In genomic region chr19:30032206-30032605, GRCm38 (mm10) we compare ENCODE assay signal across 9 mouse cellular contexts. TPM values are rescaled to one million over a fixed set of nuclear protein-coding genes. Genes with fewer than 3 reads are reported as not detected.
DNase-seq lines count a peak whose midpoint lies in the region; ATAC-seq lines count a peak whose summit lies in the region.
"Had no signal": no experiment of that assay in that cellular context is flagged by ENCODE, and none has a peak within 500 bp of the region (broad histone marks: within the 10 kb centered on the region; RNA-seq: fewer than 3 reads in every experiment).

No protein-coding gene starts in this region.

- no peaks in the 10 kb centered on the region for H3K9me3 ChIP-seq in heart, embryonic 16.5 days (replicated peaks; ENCODE audit: control insufficient read depth, low read length)
- no peaks in the 10 kb centered on the region for H3K9me3 ChIP-seq in hindbrain, embryonic 14.5 days (ENCODE audit: control insufficient read depth, low read length)
- H3K9me3 ChIP-seq in midbrain, embryonic 14.5 days (ENCODE audit: control insufficient read depth, low read length): no peaks in the 10 kb centered on the region

- H3K36me3 ChIP-seq in heart, embryonic 16.5 days (ENCODE audit: control insufficient read depth, insufficient read depth): no peaks in the 10 kb centered on the region
- no peaks in the 10 kb centered on the region for H3K36me3 ChIP-seq in hindbrain, embryonic 14.5 days (replicated peaks; ENCODE audit: control insufficient read depth, insufficient read depth)
- H3K36me3 ChIP-seq in midbrain, embryonic 14.5 days (ENCODE audit: control insufficient read depth, insufficient read depth, low read length): no peaks in the 10 kb centered on the region

- 68% methylated on average over 3 of the region's 3 CpGs for WGBS in heart, embryonic 16.5 days
- 46% methylated on average over 3 of the region's 3 CpGs for WGBS in hindbrain, embryonic 14.5 days
- 56% methylated on average over 3 of the region's 3 CpGs for WGBS in midbrain, embryonic 14.5 days

- intact Hi-C loops in heart, postnatal 10 days (cut with DNase I): loop anchor here (5.0 kb wide), 2 partner anchors 40 to 220 kb away; partner anchors contain the start of gene Ranbp6

- peak overlapping the region; percentile 89 for H3K4me2 ChIP-seq in heart, embryonic 16.5 days (ENCODE audit: low read depth, low read length)
- H3K4me2 ChIP-seq in hindbrain, embryonic 14.5 days (replicated peaks): peak overlapping the region; percentile 74
- H3K4me2 ChIP-seq in midbrain, embryonic 14.5 days (ENCODE audit: low read length): peak overlapping the region; percentile 80

- H3K27me3 ChIP-seq in heart, embryonic 16.5 days (ENCODE audit: control insufficient read depth, insufficient read depth, low read length): no peaks in the 10 kb centered on the region
- H3K27me3 ChIP-seq in hindbrain, embryonic 14.5 days (ENCODE audit: control insufficient read depth, insufficient read depth, low read length): no peaks in the 10 kb centered on the region
- no peaks in the 10 kb centered on the region for H3K27me3 ChIP-seq in midbrain, embryonic 14.5 days (ENCODE audit: control insufficient read depth, insufficient read depth, low read length)

- ATAC-seq in heart, embryonic 16.5 days (replicated peaks; ENCODE audit: extremely low read depth, insufficient read depth, low FRiP score): no peak
- ATAC-seq in hindbrain, embryonic 14.5 days (ENCODE audit: low FRiP score): no peak
- ATAC-seq in midbrain, embryonic 14.5 days (ENCODE audit: low FRiP score, low TSS enrichment): no peak

- peak overlapping the region; percentile 99 for H3K9ac ChIP-seq in heart, embryonic 16.5 days (ENCODE audit: low read length)
- peak overlapping the region; percentile 96 for H3K9ac ChIP-seq in hindbrain, embryonic 14.5 days
- no peak overlapping the region for H3K9ac ChIP-seq in midbrain, embryonic 14.5 days (replicated peaks; ENCODE audit: low read length)

- no peak for DNase-seq in heart, postnatal 10 days
- DNase-seq in NIH3T3 (ENCODE audit: low read depth): peak; percentile 63
- DNase-seq in hindbrain, embryonic 14.5 days (ENCODE audit: low spot score): no peak
- DNase-seq in midbrain, embryonic 14.5 days: no peak
- no peak for DNase-seq in urinary bladder, postnatal 4 days (ENCODE audit: low spot score in 2 of 2)
- no peak for DNase-seq in urinary bladder, adult 2 months (ENCODE audit: low spot score)
- no peak for DNase-seq in urinary bladder, postnatal 36 days (ENCODE audit: low spot score in 2 of 2)
- DNase-seq: thymus, postnatal 14 days had no signal

- H3K4me1 ChIP-seq in heart, embryonic 16.5 days (ENCODE audit: control insufficient read depth, insufficient read depth, low read length): peaks cover 15% of the 10 kb centered on the region
- peaks cover 37% of the 10 kb centered on the region for H3K4me1 ChIP-seq in hindbrain, embryonic 14.5 days (replicated peaks; ENCODE audit: control insufficient read depth, insufficient read depth, low read length)
- H3K4me1 ChIP-seq in midbrain, embryonic 14.5 days (ENCODE audit: control insufficient read depth, insufficient read depth, low read length): peaks cover 45% of the 10 kb centered on the region

- H3K27ac ChIP-seq in heart, embryonic 16.5 days (ENCODE audit: low read length): no peak overlapping the region
- no peak overlapping the region for H3K27ac ChIP-seq in hindbrain, embryonic 14.5 days
- no peak overlapping the region for H3K27ac ChIP-seq in midbrain, embryonic 14.5 days (replicated peaks; ENCODE audit: low read depth, low read length)

- peak overlapping the region; percentile 73 for H3K4me3 ChIP-seq in heart, embryonic 16.5 days (ENCODE audit: low read length)
- peak overlapping the region; percentile 89 for H3K4me3 ChIP-seq in hindbrain, embryonic 14.5 days (replicated peaks; ENCODE audit: low read length)
- H3K4me3 ChIP-seq in midbrain, embryonic 14.5 days (replicated peaks; ENCODE audit: low read depth, low read length): peak overlapping the region; percentile 100

RNA-seq across cellular contexts. Expression of gene Uhrf2, which starts 1.9 kb away (rescaled TPM):
- 41.9 and 42.5 TPM in 2 replicates for polyA plus RNA-seq in heart, embryonic 16.5 days (2015; fragmentation: Nextera tagmentation; extraction: Ambion mirVana)
- 10 to 100 TPM; 28.0 to 28.6 TPM for total RNA-seq in heart, postnatal 10 days (2021)
- polyA plus RNA-seq in hindbrain, embryonic 14.5 days (2014; fragmentation: Nextera tagmentation; extraction: Ambion mirVana): 52.3 and 59.2 TPM in 2 replicates
- 47.4 and 67.3 TPM in 2 replicates for polyA plus RNA-seq in midbrain, embryonic 14.5 days (2014; fragmentation: Nextera tagmentation; extraction: Ambion mirVana)
- polyA plus RNA-seq in urinary bladder, adult 2 months (2012; rRNA removed): 49.3 and 56.0 TPM in 2 replicates

RNA-seq across cellular contexts. Expression of gene Trpd52l3, which starts 28.6 kb away (rescaled TPM):
- not detected in 2 replicates for polyA plus RNA-seq in heart, embryonic 16.5 days (2015; fragmentation: Nextera tagmentation; extraction: Ambion mirVana)
- not detected for total RNA-seq in heart, postnatal 10 days (2021)
- not detected in 2 replicates for polyA plus RNA-seq in hindbrain, embryonic 14.5 days (2014; fragmentation: Nextera tagmentation; extraction: Ambion mirVana)
- not detected in 2 replicates for polyA plus RNA-seq in midbrain, embryonic 14.5 days (2014; fragmentation: Nextera tagmentation; extraction: Ambion mirVana)
- not detected in 2 replicates for polyA plus RNA-seq in urinary bladder, adult 2 months (2012; rRNA removed)
